Mouse (Mus musculus): ENCODE data around the gene Gimap4. TPM values are rescaled to one million over a fixed set of nuclear protein-coding genes. Genes with fewer than 3 reads are reported as not detected.

The Gimap4 gene
- polyA plus RNA-seq, 1 experiment, result 0.53 TPM

DNA sequence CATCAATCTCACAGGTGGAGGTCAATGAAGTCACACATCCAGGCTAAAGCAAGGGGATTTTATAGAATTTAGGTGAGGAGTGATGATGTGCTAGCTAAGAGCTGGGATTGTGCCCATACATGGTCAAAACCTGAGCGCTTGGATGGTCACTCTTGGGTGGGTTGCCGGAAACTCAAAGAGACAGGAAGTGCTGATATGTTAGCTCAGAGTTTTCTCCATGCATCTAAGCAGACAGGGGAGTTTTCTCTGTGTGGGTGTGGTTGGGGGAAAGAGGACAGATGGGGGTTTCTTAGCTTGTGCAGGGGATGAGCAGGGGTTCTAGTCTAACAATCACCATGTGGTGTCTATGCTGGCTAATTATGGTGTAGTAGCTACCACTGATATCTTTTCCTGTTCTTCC is 5.0 kb downstream of the Gimap4 start:
- Histone ChIP-seq H3K36me3 (ENCODE audit: control insufficient read depth, insufficient read depth, low read length) (no peaks in the 10 kb centered on the region), H3K4me3 (ENCODE audit: control insufficient read depth, low read depth, low read length) (no peak overlapping the region), H3K27me3 (ENCODE audit: control insufficient read depth, insufficient read depth, low read length) (no peaks in the 10 kb centered on the region), H3K27ac (ENCODE audit: control insufficient read depth, insufficient read depth, low read depth, low read length) (no peak overlapping the region), H3K4me1 (ENCODE audit: control insufficient read depth, insufficient read depth, low read length) (no peaks in the 10 kb centered on the region)
- no peak for TF ChIP-seq POLR2A (IDR thresholded peaks at IDR 0.05; ENCODE audit: control insufficient read depth, low read depth, low read length)
- TF ChIP-seq CTCF (IDR thresholded peaks at IDR 0.05; ENCODE audit: control insufficient read depth, insufficient read depth, insufficient replicate concordance, low read depth, low read length), result no peak

DNA sequence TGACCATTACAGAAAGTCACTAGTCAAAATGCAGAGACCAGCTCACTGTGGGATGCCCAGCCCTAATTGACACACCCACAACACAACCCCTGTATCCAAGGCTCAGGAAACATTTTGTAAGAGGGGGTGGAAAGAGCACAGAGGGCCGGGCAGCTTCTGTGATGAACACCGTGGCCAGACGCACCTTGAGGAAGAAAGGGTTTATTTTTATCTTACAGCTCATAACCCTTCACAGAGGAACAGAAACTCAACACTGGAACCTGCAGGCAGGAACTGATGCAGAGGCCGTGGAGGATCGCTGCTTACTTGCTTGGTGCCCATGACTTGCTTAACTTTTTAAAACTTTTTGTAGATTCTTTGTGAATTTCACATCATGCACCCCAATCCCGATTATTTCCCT is 8.6 kb downstream of the Gimap4 start:
- H3K4me1 ChIP-seq (ENCODE audit: control insufficient read depth, insufficient read depth, low read length), result no peaks in the 10 kb centered on the region
- no peak overlapping the region for H3K4me3 ChIP-seq (ENCODE audit: control insufficient read depth, low read depth, low read length)
- H3K36me3 ChIP-seq (ENCODE audit: control insufficient read depth, insufficient read depth, low read length), result no peaks in the 10 kb centered on the region
- H3K27me3 ChIP-seq (ENCODE audit: control insufficient read depth, insufficient read depth, low read length), result no peaks in the 10 kb centered on the region
- TF ChIP-seq CTCF (IDR thresholded peaks at IDR 0.05; ENCODE audit: control insufficient read depth, insufficient read depth, insufficient replicate concordance, low read depth, low read length) (no peak), POLR2A (IDR thresholded peaks at IDR 0.05; ENCODE audit: control insufficient read depth, low read depth, low read length) (no peak)
- H3K27ac ChIP-seq (ENCODE audit: control insufficient read depth, insufficient read depth, low read depth, low read length), result no peak overlapping the region

DNA sequence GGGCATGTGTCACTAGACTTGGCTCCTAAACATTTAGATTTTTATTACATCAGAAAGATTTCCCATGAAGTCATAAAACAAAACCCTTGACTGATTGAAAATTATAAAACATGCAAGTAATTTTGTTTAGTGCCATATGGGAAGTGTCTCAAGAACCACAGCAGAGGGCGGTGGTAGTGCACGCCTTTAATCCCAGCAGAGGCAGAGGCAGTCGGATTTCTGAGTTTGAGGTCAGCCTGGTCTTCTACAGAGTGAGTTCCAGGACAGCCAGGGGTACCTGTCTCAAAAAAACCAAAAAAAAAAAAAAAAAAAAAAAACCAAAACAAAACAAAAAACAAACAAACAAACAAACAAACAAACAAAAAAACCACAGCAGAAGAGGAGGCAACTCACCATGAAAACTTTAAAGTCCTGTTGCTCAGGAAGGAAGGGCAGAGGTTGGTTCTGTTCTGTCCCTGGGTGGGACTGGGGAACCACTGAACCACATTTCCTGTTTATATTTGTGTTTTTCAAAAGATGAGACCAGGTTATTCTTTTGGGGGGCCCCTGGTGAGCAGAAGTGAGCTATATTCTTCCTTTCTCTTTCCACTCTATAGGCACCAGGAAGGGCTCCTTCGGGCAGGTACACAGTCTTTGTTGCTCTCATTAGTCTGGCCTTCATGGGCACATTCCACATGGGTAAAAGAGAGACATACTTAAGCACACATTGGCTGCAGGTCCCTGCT is 12.6 kb downstream of the Gimap4 start:
- TF ChIP-seq CTCF (IDR thresholded peaks at IDR 0.05; ENCODE audit: control insufficient read depth, insufficient read depth, insufficient replicate concordance, low read depth, low read length) (no peak), POLR2A (IDR thresholded peaks at IDR 0.05; ENCODE audit: control insufficient read depth, low read depth, low read length) (no peak)
- no peak overlapping the region for H3K4me3 ChIP-seq (ENCODE audit: control insufficient read depth, low read depth, low read length)
- H3K27ac ChIP-seq (ENCODE audit: control insufficient read depth, insufficient read depth, low read depth, low read length), result no peak overlapping the region
- H3K27me3 ChIP-seq (ENCODE audit: control insufficient read depth, insufficient read depth, low read length), result no peaks in the 10 kb centered on the region
- no peaks in the 10 kb centered on the region for H3K4me1 ChIP-seq (ENCODE audit: control insufficient read depth, insufficient read depth, low read length)
- H3K36me3 ChIP-seq (ENCODE audit: control insufficient read depth, insufficient read depth, low read length), result no peaks in the 10 kb centered on the region

DNA sequence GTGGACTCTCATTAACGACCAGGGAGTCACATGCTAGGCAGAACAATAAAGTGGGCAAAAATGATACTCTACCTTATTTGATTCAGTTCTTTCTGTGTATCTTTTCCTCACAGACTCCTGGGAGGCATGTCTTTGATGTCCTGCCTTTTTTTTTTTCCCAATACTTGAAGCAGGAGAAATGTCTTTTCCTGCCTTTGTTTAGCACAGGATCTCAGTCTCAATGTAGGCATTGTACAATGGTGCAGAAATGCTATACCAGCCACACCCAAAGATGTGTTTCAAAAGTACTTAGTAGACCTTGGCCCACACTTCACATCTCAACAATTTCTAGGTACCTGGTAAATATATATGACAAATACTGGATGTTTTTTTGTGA is 13.2 kb downstream of the Gimap4 start:
- H3K27me3 ChIP-seq (ENCODE audit: control insufficient read depth, insufficient read depth, low read length), result no peaks in the 10 kb centered on the region
- no peaks in the 10 kb centered on the region for H3K36me3 ChIP-seq (ENCODE audit: control insufficient read depth, insufficient read depth, low read length)
- no peak overlapping the region for H3K4me3 ChIP-seq (ENCODE audit: control insufficient read depth, low read depth, low read length)
- TF ChIP-seq CTCF (IDR thresholded peaks at IDR 0.05; ENCODE audit: control insufficient read depth, insufficient read depth, insufficient replicate concordance, low read depth, low read length) (no peak), POLR2A (IDR thresholded peaks at IDR 0.05; ENCODE audit: control insufficient read depth, low read depth, low read length) (no peak)
- no peak overlapping the region for H3K27ac ChIP-seq (ENCODE audit: control insufficient read depth, insufficient read depth, low read depth, low read length)
- no peaks in the 10 kb centered on the region for H3K4me1 ChIP-seq (ENCODE audit: control insufficient read depth, insufficient read depth, low read length)

DNA sequence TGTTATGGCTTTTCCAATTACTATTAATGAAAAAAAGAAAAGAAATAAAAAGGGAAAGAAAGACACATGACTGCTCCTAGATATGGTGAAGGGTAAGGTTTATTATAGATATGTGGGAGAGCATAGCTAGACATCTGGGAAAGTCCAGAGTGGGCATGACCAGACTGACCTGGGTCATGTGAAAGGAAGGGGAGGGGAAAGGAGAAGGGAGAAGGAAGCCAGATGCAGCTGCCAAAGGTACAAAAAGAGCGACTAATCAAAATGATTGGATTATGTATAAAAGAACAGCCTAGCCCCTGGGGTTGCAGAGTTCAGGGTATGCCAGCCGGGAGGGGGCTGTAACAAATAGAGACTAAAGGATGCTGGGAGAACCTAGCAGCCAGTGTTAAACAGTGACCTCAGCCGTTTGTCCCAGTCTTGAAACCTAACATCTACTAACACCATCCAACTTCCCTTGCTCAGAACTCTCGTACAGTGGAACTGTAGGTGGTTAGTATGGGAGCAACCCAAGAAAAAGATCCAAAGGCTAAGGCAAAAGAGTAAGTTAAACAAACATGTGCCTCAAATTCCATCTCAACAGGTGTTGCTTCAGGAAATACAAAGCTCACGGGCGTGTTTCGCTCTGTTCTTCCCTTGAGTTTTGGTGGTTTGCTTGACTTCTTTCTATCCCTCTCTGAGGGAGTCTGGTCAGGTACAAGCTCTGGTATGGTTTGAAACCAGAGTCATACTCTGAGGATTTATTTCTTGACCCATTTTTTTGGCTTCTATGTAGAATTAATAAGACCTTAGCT is 13.9 kb downstream of the Gimap4 start:
- H3K27ac ChIP-seq (ENCODE audit: control insufficient read depth, insufficient read depth, low read depth, low read length), result no peak overlapping the region
- no peaks in the 10 kb centered on the region for H3K36me3 ChIP-seq (ENCODE audit: control insufficient read depth, insufficient read depth, low read length)
- H3K27me3 ChIP-seq (ENCODE audit: control insufficient read depth, insufficient read depth, low read length), result no peaks in the 10 kb centered on the region
- H3K4me3 ChIP-seq (ENCODE audit: control insufficient read depth, low read depth, low read length), result no peak overlapping the region
- no peaks in the 10 kb centered on the region for H3K4me1 ChIP-seq (ENCODE audit: control insufficient read depth, insufficient read depth, low read length)
- TF ChIP-seq POLR2A (IDR thresholded peaks at IDR 0.05; ENCODE audit: control insufficient read depth, low read depth, low read length) (no peak), CTCF (IDR thresholded peaks at IDR 0.05; ENCODE audit: control insufficient read depth, insufficient read depth, insufficient replicate concordance, low read depth, low read length) (no peak)

DNA sequence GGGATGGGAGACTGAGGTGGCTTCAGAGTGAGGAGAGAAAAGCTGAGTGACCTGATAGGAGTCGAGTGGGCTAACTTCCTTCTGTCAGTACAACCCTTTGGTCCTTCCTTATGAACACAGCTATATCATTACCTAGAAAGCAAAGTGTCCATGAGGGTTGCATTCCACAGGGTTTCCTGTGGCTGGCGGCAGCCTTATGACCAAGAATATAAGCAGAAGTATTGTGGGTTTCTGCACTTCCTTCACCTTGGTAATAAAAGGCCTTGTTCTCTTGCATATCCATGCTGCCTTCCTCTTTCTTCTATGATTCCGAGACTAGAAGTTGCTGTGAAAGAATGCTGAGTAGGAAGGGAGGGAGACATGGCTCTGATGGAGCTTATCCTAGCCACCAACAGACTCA is 14.5 kb downstream of the Gimap4 start:
- Histone ChIP-seq H3K4me3 (ENCODE audit: control insufficient read depth, low read depth, low read length) (no peak overlapping the region), H3K36me3 (ENCODE audit: control insufficient read depth, insufficient read depth, low read length) (no peaks in the 10 kb centered on the region), H3K27ac (ENCODE audit: control insufficient read depth, insufficient read depth, low read depth, low read length) (no peak overlapping the region), H3K4me1 (ENCODE audit: control insufficient read depth, insufficient read depth, low read length) (no peaks in the 10 kb centered on the region), H3K27me3 (ENCODE audit: control insufficient read depth, insufficient read depth, low read length) (no peaks in the 10 kb centered on the region)
- TF ChIP-seq POLR2A (IDR thresholded peaks at IDR 0.05; ENCODE audit: control insufficient read depth, low read depth, low read length) (no peak), CTCF (IDR thresholded peaks at IDR 0.05; ENCODE audit: control insufficient read depth, insufficient read depth, insufficient replicate concordance, low read depth, low read length) (no peak)

DNA sequence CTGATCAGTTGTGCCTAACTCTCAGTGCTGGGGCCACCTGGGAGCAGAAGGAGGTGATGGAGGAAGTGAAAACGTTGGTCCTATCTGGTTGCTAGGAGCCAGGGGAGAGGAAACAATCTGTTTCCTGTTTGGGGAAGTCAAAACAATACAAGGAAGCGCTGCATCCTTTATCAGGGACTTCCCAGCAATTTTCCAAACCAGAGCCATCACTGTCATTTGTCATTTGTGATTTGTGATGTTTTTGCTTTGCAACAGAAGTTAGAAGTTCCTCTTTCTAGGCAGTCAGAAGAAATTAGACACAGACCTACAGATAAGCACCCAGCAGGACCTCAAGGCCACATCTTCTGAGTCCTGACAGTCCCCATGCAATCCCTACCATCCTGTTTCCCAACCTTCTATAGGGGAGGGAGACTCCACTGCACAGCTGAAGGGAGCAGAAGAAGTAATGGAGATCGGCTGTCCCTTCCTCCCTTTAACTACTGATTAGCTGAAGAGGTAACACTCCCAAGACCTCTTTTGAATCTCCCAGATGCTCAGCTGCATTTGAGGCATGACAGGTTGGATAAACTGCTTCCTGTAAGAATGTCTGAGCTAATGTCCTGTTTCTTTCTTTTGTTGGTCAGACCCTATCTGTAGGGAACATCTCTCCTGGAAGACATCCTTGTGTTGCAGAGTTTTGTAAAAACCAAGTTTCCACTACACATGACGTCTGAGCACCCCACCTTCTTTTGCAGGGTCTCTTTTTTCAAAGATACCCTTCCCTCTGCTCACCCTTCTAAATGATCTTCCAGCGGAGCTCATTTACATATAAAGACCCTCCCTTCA is 16.1 kb downstream of the Gimap4 start:
- Histone ChIP-seq H3K27ac (ENCODE audit: control insufficient read depth, insufficient read depth, low read depth, low read length) (no peak overlapping the region), H3K36me3 (ENCODE audit: control insufficient read depth, insufficient read depth, low read length) (no peaks in the 10 kb centered on the region), H3K4me1 (ENCODE audit: control insufficient read depth, insufficient read depth, low read length) (no peaks in the 10 kb centered on the region), H3K4me3 (ENCODE audit: control insufficient read depth, low read depth, low read length) (no peak overlapping the region), H3K27me3 (ENCODE audit: control insufficient read depth, insufficient read depth, low read length) (no peaks in the 10 kb centered on the region)
- TF ChIP-seq POLR2A (IDR thresholded peaks at IDR 0.05; ENCODE audit: control insufficient read depth, low read depth, low read length), result no peak
- TF ChIP-seq CTCF (IDR thresholded peaks at IDR 0.05; ENCODE audit: control insufficient read depth, insufficient read depth, insufficient replicate concordance, low read depth, low read length), result no peak

Measured in testis, adult 2 months (tissue).